Mouse (Mus musculus) C2C12 (cell line): Measurements from ENCODE around the gene Slc30a7.

Experiments used
- CEBPB ChIP-seq: IDR thresholded peaks from one replicate; pipeline ENCODE4 v1.6.1; 2011; ENCODE audit warnings: low read depth, mild to moderate bottlenecking, control low read depth, moderate library complexity
- CTCF ChIP-seq: IDR thresholded peaks from one replicate; pipeline ENCODE4 v1.5.1; 2011; ENCODE audit not compliant: control insufficient read depth, insufficient read depth, insufficient read length
- FOSL1 ChIP-seq: IDR thresholded peaks from one replicate; pipeline ENCODE4 v1.8.0; 2011; ENCODE audit warnings: mild to moderate bottlenecking, low read length; ENCODE audit not compliant: poor library complexity, insufficient read depth, severe bottlenecking
- MAX ChIP-seq: IDR thresholded peaks from one replicate; pipeline ENCODE4 v1.6.1; 2011; ENCODE audit warnings: mild to moderate bottlenecking, control low read depth
- MYOD1 ChIP-seq: IDR thresholded peaks from one replicate; pipeline ENCODE4 v1.6.1; 2011; ENCODE audit warnings: low read depth; ENCODE audit not compliant: control insufficient read depth, insufficient read length
- MYOG ChIP-seq: IDR thresholded peaks from one replicate; pipeline ENCODE4 v1.6.1; 2011; ENCODE audit not compliant: control insufficient read depth, insufficient read length; ENCODE audit errors: extremely low read depth
- USF1 ChIP-seq: IDR thresholded peaks from one replicate; pipeline ENCODE4 v1.6.1; 2011; ENCODE audit warnings: low read depth, mild to moderate bottlenecking, control low read depth, moderate library complexity

DNA sequence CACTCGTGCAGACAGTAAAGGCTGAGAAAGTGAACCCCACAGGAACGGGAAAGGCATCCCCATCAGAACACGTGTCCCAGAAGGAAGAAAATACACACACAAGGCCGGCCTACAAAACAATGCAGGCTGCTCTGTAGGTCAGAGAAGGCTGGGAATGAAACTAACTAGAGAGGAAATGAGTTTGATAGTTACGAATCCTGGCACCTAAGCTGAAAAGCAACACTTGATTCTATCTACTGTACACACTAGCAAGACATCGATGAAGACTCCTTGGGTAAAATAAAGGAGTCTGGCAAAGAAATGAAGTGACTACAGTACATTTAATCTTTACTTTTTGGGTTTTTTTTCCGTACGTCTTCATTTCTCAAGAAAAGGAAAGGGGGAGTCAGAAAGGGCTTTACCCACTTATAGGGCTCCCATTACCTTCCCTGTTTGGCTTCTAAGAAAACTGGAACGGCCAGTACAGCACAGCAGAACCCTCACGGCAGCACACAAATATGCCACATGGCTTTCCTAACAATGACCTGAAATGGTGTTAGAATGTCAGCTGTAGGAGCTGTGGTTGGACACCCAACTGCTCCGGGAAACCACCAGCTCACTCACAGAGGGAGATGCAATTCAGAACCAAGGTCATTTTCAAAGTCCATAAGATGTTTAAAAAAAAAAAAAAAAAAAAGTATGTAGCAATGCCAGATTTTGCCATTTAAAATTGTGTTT is 45.7 kb downstream of the Slc30a7 start:
- TF ChIP-seq CTCF (no peak), MYOD1 (no peak), USF1 (peak; percentile 33), MAX (peak; percentile 83), CEBPB (no peak), MYOG (no peak), FOSL1 (no peak)
